ENCODE assay signal across 8 mouse cellular contexts in genomic region chr1:182954287-182955046, GRCm38 (mm10). TPM values are rescaled to one million over a fixed set of nuclear protein-coding genes. Genes with fewer than 3 reads are reported as not detected.
DNase-seq lines count a peak whose midpoint lies in the region; ATAC-seq and TF ChIP-seq lines count a peak whose summit lies in the region.

Gene Tlr5, plus strand, starts transcription at chr1:182954788.

- intact Hi-C loops in gastrocnemius, postnatal 36 days (cut with DNase I), result no loop called here
- intact Hi-C loops in left cerebral cortex, postnatal 25 days (cut with DNase I), result loop anchor here (5.0 kb wide), 1 partner anchor 47 kb away; no protein-coding TSS in a partner anchor

- DNase-seq in MEL (ENCODE audit: low read depth, low spot score), result peak; percentile 20
- DNase-seq in gastrocnemius, postnatal 36 days, result peak; percentile 55 to 64
- no peak for DNase-seq in intestine, embryonic 14.5 days (ENCODE audit: low spot score)
- DNase-seq in left cerebral cortex, postnatal 25 days (ENCODE audit: low spot score in 2 of 2), result no peak

- peak within 1 kb of the TSS; percentile 30 to 41 for H3K4me3 ChIP-seq in MEL (ENCODE audit: control insufficient read depth in 1 of 2, insufficient read depth in 1 of 2, low read depth in 2 of 2, low read length in 2 of 2)
- H3K4me3 ChIP-seq in brown adipose tissue, adult 24 weeks (ENCODE audit: insufficient read depth, low read depth, low read length), result peak within 1 kb of the TSS; percentile 74
- H3K4me3 ChIP-seq in intestine, embryonic 14.5 days (ENCODE audit: low read depth, low read length), result peak within 1 kb of the TSS; percentile 47
- H3K4me3 ChIP-seq in liver, embryonic 15.5 days (replicated peaks), result peak within 1 kb of the TSS; percentile 46
- H3K4me3 ChIP-seq in neural tube, embryonic 13.5 days, result peak within 1 kb of the TSS; percentile 30

- H3K4me1 ChIP-seq in MEL (ENCODE audit: control insufficient read depth in 1 of 2, insufficient read depth in 2 of 2, low read length in 2 of 2), result peaks cover 0 to 13% of the 10 kb centered on the region in 2 experiments; a peak in 2 of 4 replicates
- peaks cover 16% of the 10 kb centered on the region for H3K4me1 ChIP-seq in brown adipose tissue, adult 24 weeks (ENCODE audit: control insufficient read depth, insufficient read depth, insufficient read length, low read length)
- peaks cover 18% of the 10 kb centered on the region for H3K4me1 ChIP-seq in intestine, embryonic 14.5 days (replicated peaks; ENCODE audit: control insufficient read depth, insufficient read depth, low read length)
- peaks cover 41% of the 10 kb centered on the region for H3K4me1 ChIP-seq in liver, embryonic 15.5 days (replicated peaks)
- peaks cover 37% of the 10 kb centered on the region for H3K4me1 ChIP-seq in neural tube, embryonic 13.5 days (replicated peaks)

- H3K9me3 ChIP-seq in MEL (replicated peaks; ENCODE audit: insufficient read depth, low read length), result no peaks in the 10 kb centered on the region
- H3K9me3 ChIP-seq in intestine, embryonic 14.5 days (ENCODE audit: control insufficient read depth, low read length), result no peaks in the 10 kb centered on the region
- H3K9me3 ChIP-seq in liver, embryonic 15.5 days (replicated peaks), result no peaks in the 10 kb centered on the region
- H3K9me3 ChIP-seq in neural tube, embryonic 13.5 days, result no peaks in the 10 kb centered on the region

- no peak for TF ChIP-seq EP300 in MEL (IDR thresholded peaks at IDR 0.05; ENCODE audit: low read depth in 1 of 2, low read length in 2 of 2)

- no peak for TF ChIP-seq RAD21 in MEL (IDR thresholded peaks at IDR 0.05; ENCODE audit: low read depth, low read length)

- TF ChIP-seq CTCF in MEL (IDR thresholded peaks at IDR 0.05 in 2 of 3, conservative IDR thresholded peaks at IDR 0.05 in 1 of 3; ENCODE audit: control insufficient read depth in 1 of 3, insufficient read depth in 1 of 3, low read depth in 2 of 3, low read length in 3 of 3, poor library complexity in 1 of 3, severe bottlenecking in 1 of 3), result no peak

- TF ChIP-seq POLR2A in MEL (IDR thresholded peaks at IDR 0.05; ENCODE audit: control insufficient read depth in 1 of 2, insufficient read depth in 1 of 2, low read depth in 1 of 2, low read length in 2 of 2, poor library complexity in 1 of 2), result no peak

- 0 out of 4 replicates have a peak, but pooled peaks cover 0 to 2% of the 10 kb centered on the region in 2 experiments for H3K27me3 ChIP-seq in MEL (ENCODE audit: control insufficient read depth in 1 of 2, insufficient read depth in 2 of 2, low read length in 2 of 2)
- no peaks in the 10 kb centered on the region for H3K27me3 ChIP-seq in intestine, embryonic 14.5 days (replicated peaks; ENCODE audit: control insufficient read depth, insufficient read depth, low read length)
- H3K27me3 ChIP-seq in liver, embryonic 15.5 days, result peaks cover 18% of the 10 kb centered on the region
- peaks cover 19% of the 10 kb centered on the region for H3K27me3 ChIP-seq in neural tube, embryonic 13.5 days

- H3K9ac ChIP-seq in MEL (ENCODE audit: control insufficient read depth, low read depth, low read length, poor library complexity, severe bottlenecking), result 0 out of 2 replicates have a peak within 1 kb of the TSS, but pooled peaks have one; percentile 30
- peak within 1 kb of the TSS; percentile 51 for H3K9ac ChIP-seq in intestine, embryonic 14.5 days (ENCODE audit: low read length)
- peak within 1 kb of the TSS; percentile 26; the same call in 1 of the 2 replicates for H3K9ac ChIP-seq in liver, embryonic 15.5 days
- peak within 1 kb of the TSS; percentile 52 for H3K9ac ChIP-seq in neural tube, embryonic 13.5 days

- peak within 1 kb of the TSS; percentile 66 for H3K4me2 ChIP-seq in intestine, embryonic 14.5 days (ENCODE audit: low read length)
- H3K4me2 ChIP-seq in liver, embryonic 15.5 days, result peak within 1 kb of the TSS; percentile 64
- peak within 1 kb of the TSS; percentile 57 for H3K4me2 ChIP-seq in neural tube, embryonic 13.5 days

- no peaks in the 10 kb centered on the region for H3K79me2 ChIP-seq in MEL (ENCODE audit: control insufficient read depth, insufficient read depth, low read length, poor library complexity)

- no peak within 1 kb of the TSS for H3K27ac ChIP-seq in MEL (ENCODE audit: control insufficient read depth, low read depth, low read length)
- peak within 1 kb of the TSS; percentile 64 for H3K27ac ChIP-seq in brown adipose tissue, adult 24 weeks (replicated peaks; ENCODE audit: low read depth, low read length)
- peak within 1 kb of the TSS; percentile 45 for H3K27ac ChIP-seq in intestine, embryonic 14.5 days (ENCODE audit: low read depth)
- no peak within 1 kb of the TSS for H3K27ac ChIP-seq in liver, embryonic 15.5 days (replicated peaks)
- H3K27ac ChIP-seq in neural tube, embryonic 13.5 days (replicated peaks), result no peak within 1 kb of the TSS

- WGBS in intestine, embryonic 14.5 days, result 13% methylated on average over 21 of the region's 21 CpGs
- WGBS in liver, embryonic 15.5 days (ENCODE audit: insufficient replicate concordance), result 13% methylated on average over 21 of the region's 21 CpGs
- WGBS in neural tube, embryonic 13.5 days, result 23% methylated on average over 21 of the region's 21 CpGs

- no peaks in the 10 kb centered on the region for H3K36me3 ChIP-seq in MEL (ENCODE audit: control insufficient read depth in 1 of 2, insufficient read depth in 2 of 2, low read length in 2 of 2)
- H3K36me3 ChIP-seq in intestine, embryonic 14.5 days (ENCODE audit: control insufficient read depth, insufficient read depth, low read length), result no peaks in the 10 kb centered on the region
- no peaks in the 10 kb centered on the region for H3K36me3 ChIP-seq in liver, embryonic 15.5 days (replicated peaks)
- no peaks in the 10 kb centered on the region for H3K36me3 ChIP-seq in neural tube, embryonic 13.5 days

- ATAC-seq in intestine, embryonic 14.5 days (replicated peaks; ENCODE audit: low FRiP score, low TSS enrichment, low read depth), result peak; percentile 35; the same call in 1 of the 2 replicates
- ATAC-seq in liver, embryonic 15.5 days (ENCODE audit: insufficient read depth), result 0 out of 2 replicates have a peak, but pooled peaks have one; percentile 14
- ATAC-seq in neural tube, embryonic 13.5 days (ENCODE audit: low read depth), result peak; percentile 21; the same call in 1 of the 2 replicates
- ATAC-seq in monocyte, adult 5-6 weeks (replicated peaks; ENCODE audit: insufficient number of reproducible peaks, low FRiP score, low TSS enrichment, poor library complexity, severe bottlenecking), result no peak

TF ChIP-seq in MEL, 35 proteins besides CTCF, POLR2A, EP300 and RAD21:
- TF ChIP-seq MYB (IDR thresholded peaks at IDR 0.05; ENCODE audit: low read depth, low read length) (no peak), JUND (IDR thresholded peaks at IDR 0.05; ENCODE audit: low read depth, low read length) (no peak), POLR2AphosphoS2 (IDR thresholded peaks at IDR 0.05; ENCODE audit: low read length) (no peak), TBP (IDR thresholded peaks at IDR 0.05; ENCODE audit: low read depth, low read length) (no peak), TAL1 (IDR thresholded peaks at IDR 0.05; ENCODE audit: low read length) (no peak)

RNA-seq across cellular contexts. Expression of gene Tlr5, which starts in this region (rescaled TPM):
- not detected in 2 replicates for total RNA-seq in MEL (2012; rRNA removed)
- not detected for polyA plus RNA-seq in MEL (2012; ENCODE audit: insufficient read depth in 1 of 2, insufficient read length in 2 of 2, low read depth in 1 of 2, low replicate concordance in 2 of 2, missing spikeins in 1 of 2)
- polyA plus RNA-seq in brown adipose tissue, adult 24 weeks (2012; ENCODE audit: insufficient read depth, insufficient read length, missing spikeins), result 4.6 and 9.2 TPM in 2 replicates
- 1 to 10 TPM; 1.8 to 6.2 TPM for total RNA-seq in gastrocnemius, postnatal 36 days (2021)
- 5.7 and 6.8 TPM in 2 replicates for polyA plus RNA-seq in intestine, embryonic 14.5 days (2014; fragmentation: Nextera tagmentation; extraction: Ambion mirVana)
- polyA plus RNA-seq in liver, embryonic 15.5 days (2015; fragmentation: Nextera tagmentation; extraction: Ambion mirVana), result 0.89 and 1.0 TPM in 2 replicates
- 0.39 and 0.58 TPM in 2 replicates for polyA plus RNA-seq in neural tube, embryonic 13.5 days (2015; fragmentation: Nextera tagmentation; extraction: Ambion mirVana)
- total RNA-seq in left cerebral cortex, postnatal 25 days (2021), result under 1 TPM; 0.32 to 0.43 TPM
- 0.48 to 0.53 TPM in 2 of 3 replicates, not detected in the other for total RNA-seq in monocyte, adult 5-6 weeks (2017)

Comparison
In these comparisons a context has a peak if more than half of its experiments do, and no peak if none do; other contexts are left out.
1. Peak in DNase-seq, H3K4me3 ChIP-seq and H3K9ac ChIP-seq in MEL; RNA of the gene not detected or under 1 TPM.
2. Peak in ATAC-seq, H3K4me3 ChIP-seq, H3K9ac ChIP-seq and H3K4me2 ChIP-seq in neural tube, embryonic 13.5 days; RNA of the gene not detected or under 1 TPM.
3. DNase-seq: peak in gastrocnemius, postnatal 36 days (2 of 2); none in intestine, embryonic 14.5 days (single experiment) and left cerebral cortex, postnatal 25 days (0 of 2).
4. H3K27ac ChIP-seq: peak in brown adipose tissue, adult 24 weeks (single experiment) and intestine, embryonic 14.5 days (single experiment); none in MEL (single experiment), liver, embryonic 15.5 days (single experiment) and neural tube, embryonic 13.5 days (single experiment).
5. Peak in every context shown above with its lines, with median percentiles within 50 percentile points of each other: H3K4me3 ChIP-seq, H3K9ac ChIP-seq and H3K4me2 ChIP-seq.